Comparison of ENCODE assay signal across 26 mouse cellular contexts in the genomic region with DNA sequence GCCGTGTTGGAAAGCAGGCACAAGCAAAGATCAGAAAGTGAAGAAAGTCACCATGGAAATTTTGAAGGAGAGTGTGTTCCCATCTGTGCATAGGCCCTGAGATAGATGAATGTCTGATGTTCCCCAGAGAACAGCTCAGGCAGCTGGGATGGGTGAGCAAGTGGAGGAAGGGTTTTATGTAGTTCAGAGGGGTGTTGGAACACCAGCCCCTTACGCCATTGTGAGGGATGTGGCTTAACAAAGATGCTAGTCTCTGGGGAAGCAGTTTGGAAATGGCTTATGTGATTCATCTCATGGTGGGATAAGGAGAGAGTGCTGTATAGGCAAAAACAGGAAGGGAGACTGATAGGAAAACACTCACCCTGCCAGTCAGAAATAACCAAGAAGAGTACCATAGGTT.
"Had no signal": no experiment of that assay in that cellular context is flagged by ENCODE, and none has a peak within 500 bp of the region (broad histone marks: within the 10 kb centered on the region; RNA-seq: fewer than 3 reads in every experiment).

No protein-coding gene starts in this region.

- H3K4me2 ChIP-seq: heart, embryonic 11.5 days; heart, embryonic 13.5 days; heart, embryonic 15.5 days; hindbrain, embryonic 12.5 days; hindbrain, embryonic 14.5 days; kidney, embryonic 15.5 days; liver, embryonic 12.5 days had no signal

- DNase-seq: gastrocnemius, adult 2 months; gastrocnemius, postnatal 10 days; gastrocnemius, postnatal 25 days; heart, adult 2 months; heart, postnatal 14 days; heart, postnatal 4 days; kidney, adult 11 months; kidney, adult 2 months; kidney, adult 9 months; kidney, postnatal 14 days; kidney, postnatal 36 days; layer of hippocampus, adult 9-11 months; layer of hippocampus, postnatal 36 days; left cerebral cortex, postnatal 4 days had no signal

- ATAC-seq: hindbrain, embryonic 16.5 days; intestine, embryonic 16.5 days; liver, embryonic 12.5 days had no signal

- H3K27me3 ChIP-seq: heart, embryonic 13.5 days; heart, embryonic 15.5 days; hindbrain, embryonic 12.5 days; kidney, embryonic 15.5 days; liver, embryonic 12.5 days had no signal

- H3K36me3 ChIP-seq: heart, embryonic 15.5 days; hindbrain, embryonic 12.5 days; liver, embryonic 12.5 days had no signal

- H3K9ac ChIP-seq: heart, embryonic 13.5 days; heart, embryonic 15.5 days; hindbrain, embryonic 12.5 days; hindbrain, embryonic 14.5 days; kidney, embryonic 15.5 days; liver, embryonic 12.5 days; liver, embryonic 14.5 days had no signal

- H3K27ac ChIP-seq: gastrocnemius, adult 2 months; heart, adult 2 months; heart, embryonic 13.5 days; heart, embryonic 15.5 days; hindbrain, embryonic 10.5 days; hindbrain, embryonic 12.5 days; hindbrain, embryonic 14.5 days; kidney, embryonic 15.5 days; kidney, postnatal 0 days; liver, embryonic 12.5 days; liver, embryonic 14.5 days had no signal

- H3K4me3 ChIP-seq: gastrocnemius, adult 2 months; heart, adult 2 months; heart, embryonic 13.5 days; heart, embryonic 15.5 days; hindbrain, embryonic 10.5 days; hindbrain, embryonic 12.5 days; kidney, embryonic 15.5 days; liver, embryonic 12.5 days had no signal

- H3K9me3 ChIP-seq: liver, embryonic 12.5 days had no signal
